Mouse (Mus musculus): ENCODE measurements around the gene Rab40b.

Rab40b gene

DNA sequence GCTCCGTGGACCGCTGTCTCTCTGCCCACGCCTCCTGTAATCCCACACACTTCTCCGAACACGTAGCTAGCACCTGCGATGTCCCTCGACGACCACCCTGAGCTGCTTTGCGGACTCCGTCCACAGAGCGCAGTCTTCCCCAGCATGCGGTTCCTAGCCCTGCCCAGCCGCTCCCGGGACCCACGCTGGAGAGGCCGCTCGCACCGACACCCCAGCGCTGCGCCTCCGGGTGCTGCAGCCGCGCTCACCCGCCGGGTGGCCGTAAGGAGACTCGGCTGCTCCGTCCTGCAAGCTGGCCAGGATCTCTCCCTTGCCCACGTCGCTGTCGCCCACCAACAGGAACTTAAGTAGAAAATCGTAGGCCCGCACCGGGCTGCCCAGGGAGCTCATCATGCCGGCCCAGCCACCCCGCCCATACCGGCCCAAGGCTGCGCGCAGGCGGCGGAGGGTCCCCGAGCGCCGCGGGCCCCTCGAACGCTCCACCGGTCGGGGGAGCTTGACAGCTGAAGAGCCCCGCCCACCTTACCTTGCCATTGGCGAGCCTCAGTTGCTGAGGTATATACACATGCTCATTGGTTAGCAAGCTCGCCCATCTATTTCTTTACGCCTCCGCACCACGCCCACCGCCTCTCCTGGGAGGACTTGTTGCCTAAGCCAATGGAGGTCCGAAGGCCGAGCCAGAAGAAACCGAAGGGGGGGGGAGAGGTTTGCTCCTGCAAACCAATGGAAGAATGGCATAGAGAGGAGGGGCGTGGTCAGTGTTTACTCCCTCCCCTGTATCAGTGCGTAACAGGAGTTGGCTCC, at the start of gene Rab40b:
TSS of gene Rab40b (minus strand) at position 502 of the 804 bp plus-strand sequence.
- peak; percentile 91 to 94 for DNase-seq (ENCODE audit: low spot score in 2 of 2)

DNA sequence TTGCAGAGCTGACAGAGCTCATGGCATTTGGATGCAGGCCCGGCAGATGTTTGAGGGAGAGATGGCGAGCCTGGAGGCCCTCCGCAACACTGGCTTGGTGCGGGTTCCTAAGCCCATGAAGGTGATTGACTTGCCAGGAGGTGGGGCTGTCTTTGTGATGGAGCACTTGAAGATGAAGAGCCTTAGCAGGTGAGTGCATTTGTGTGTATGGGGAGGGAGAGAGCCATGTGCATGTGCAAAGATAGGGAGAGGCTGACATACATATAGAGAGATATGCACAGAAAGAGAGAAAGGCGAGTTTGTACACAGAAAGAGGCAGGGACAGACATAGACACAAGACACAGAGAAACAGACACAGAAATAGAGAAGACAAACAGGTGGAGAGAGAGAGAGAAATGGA, 49.2 kb upstream of the Rab40b start:
- no peak for DNase-seq (ENCODE audit: low spot score in 2 of 2)

DNA sequence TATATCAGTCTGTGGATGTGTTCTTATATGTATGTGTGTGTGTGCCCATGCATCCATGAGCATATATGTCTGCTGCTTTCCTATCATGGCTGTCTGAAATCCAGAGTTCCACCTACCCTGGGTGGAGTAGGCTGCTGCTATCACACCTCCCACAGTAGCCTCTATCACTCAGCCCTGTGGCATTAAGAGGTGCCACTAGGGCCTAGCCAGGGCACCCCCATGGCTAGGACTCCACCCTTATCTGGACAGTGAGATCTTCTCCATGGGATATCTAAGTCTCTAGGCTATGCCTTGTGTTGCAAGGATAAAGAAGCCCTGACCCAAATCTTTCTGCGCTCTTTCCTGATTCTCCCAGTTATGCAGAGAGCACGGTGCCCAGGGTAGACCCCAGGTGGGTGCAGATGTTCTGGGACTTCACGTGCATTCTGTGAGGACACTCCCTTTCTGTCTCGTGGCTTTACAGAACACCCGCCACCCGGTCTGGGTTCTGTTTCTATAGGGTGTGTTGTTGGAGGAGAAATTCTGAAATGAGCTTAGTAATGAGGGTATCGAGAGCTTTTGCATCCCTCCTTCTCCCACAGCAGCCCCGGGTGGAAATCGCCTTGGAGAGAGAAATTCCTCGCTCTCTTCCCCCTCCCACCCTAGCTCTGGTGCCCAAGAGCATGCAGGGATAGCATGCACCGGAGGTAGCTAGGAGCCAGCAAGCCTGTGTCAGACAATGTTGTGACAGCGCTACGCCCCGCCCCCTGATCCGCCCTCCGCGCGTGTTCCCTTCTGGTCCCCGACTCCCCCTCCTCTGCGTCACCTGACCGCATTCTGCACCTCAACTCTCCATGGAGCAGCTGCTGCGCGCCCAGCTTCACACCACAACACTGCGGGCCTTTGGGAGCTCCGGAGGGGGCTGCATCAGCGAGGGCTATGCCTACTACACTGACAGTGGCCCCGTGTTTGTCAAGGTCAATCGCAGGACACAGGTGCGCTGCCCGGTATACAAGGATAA, 46.4 kb upstream of the Rab40b start, which contains the start of gene Fn3k:
TSS of gene Fn3k (plus strand) at position 758 of the 1,000 bp plus-strand sequence.
- peak; percentile 70 to 81 for DNase-seq (ENCODE audit: low spot score in 2 of 2)

DNA sequence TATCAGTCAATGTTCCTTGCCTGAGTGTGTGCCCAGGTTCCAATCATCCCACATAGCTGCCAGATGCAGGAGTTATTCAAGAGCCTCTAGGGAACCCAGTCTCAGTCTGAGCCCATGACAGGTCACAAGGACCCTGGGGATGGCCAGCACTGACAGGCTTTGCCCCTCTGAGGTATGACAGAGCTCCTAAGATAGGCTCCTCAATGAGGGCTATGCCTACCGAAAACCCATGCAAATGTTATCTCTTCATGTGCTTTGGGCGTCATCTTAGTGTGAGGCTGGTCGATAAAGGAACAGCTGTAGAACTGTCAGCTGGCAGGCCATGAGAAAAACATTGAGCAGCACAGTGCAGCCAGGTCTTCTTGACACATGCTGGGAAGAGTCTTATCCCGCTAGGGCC, 45.3 kb upstream of the Rab40b start:
- no peak for DNase-seq (ENCODE audit: low spot score in 2 of 2)

DNA sequence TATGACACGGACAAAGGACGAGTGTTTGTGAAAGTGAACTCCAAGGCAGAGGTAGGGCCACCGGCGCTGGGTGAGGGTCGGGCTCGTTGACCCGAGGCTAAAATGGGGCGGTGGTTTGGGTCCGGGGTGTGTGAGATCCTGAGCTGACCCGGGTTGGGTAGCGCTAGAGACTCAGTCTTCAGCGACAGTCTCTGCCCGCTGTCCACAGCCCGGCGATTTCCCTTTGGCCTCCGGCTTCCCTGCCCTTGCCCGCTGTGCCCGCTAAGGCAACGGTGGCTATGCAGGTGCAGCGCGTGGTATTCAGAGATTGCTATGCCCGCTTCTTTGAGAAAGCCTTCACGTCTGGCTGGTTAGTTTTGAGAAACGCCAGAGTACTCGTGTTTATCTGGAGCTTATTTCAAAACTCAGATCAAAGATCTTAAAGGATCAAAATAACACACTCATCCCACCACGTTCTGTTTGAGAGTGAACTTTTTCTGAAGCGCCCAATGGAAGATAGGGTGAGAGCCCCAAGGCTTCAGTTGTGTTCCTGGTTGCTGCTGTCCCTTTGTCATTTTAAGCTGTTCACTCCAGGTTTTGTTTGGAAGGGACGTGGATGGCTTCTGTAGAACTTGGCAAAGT, 33.6 kb upstream of the Rab40b start:
- no peak for DNase-seq (ENCODE audit: low spot score in 2 of 2)

GRCm38 (mm10) chr11:121420830-121421552, 32.9 kb upstream of the Rab40b start, which contains the start of gene Fn3krp:
TSS of gene Fn3krp (plus strand) at chr11:121421401.
- peak; percentile 97 to 100 for DNase-seq (ENCODE audit: low spot score in 2 of 2)

DNA sequence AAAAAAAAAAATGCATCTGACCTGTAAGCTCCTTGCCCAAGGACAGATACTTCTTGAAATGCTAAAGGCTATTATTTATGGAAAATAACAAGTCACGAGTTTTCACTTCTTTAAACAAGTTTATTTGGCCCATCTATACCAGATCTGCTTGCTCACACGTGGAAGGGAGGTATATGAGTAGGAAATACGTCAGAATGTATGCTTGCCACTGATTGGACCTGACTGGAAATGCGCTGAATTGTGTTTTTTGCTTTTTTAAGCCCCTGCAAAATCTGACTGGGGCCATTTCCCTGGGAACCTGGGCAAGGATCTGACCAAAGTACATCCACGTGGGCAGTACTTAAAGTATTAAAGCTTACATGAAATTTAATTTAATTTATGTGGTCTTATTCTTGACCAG, 32.3 kb upstream of the Rab40b start:
- DNase-seq (ENCODE audit: low spot score in 2 of 2), result no peak

GRCm38 (mm10) chr11:121418932-121419331, 30.9 kb upstream of the Rab40b start:
- no peak for DNase-seq (ENCODE audit: low spot score in 2 of 2)

DNA sequence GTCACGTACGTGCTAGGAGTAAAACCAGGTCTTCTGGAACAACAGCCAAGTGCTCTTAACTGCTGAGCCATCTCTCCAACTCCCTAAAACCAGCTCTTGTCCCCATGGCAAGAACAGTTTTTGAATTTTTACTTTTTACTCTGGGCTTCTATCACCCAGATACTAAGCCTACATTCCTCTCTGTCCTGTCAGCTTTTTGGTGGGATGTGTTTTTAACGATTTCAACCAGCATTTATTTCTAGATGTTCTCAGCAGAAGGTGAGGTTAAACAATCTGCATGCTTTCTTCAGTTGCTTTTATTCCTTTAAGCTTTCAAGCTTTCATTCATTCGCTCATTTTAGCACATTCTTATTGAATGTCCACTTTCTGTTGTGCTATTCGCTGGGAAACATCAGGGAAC, 29.9 kb upstream of the Rab40b start:
- DNase-seq (ENCODE audit: low spot score in 2 of 2), result no peak

GRCm38 (mm10) chr11:121415351-121415750, 27.3 kb upstream of the Rab40b start:
- DNase-seq (ENCODE audit: low spot score in 2 of 2), result no peak

DNA sequence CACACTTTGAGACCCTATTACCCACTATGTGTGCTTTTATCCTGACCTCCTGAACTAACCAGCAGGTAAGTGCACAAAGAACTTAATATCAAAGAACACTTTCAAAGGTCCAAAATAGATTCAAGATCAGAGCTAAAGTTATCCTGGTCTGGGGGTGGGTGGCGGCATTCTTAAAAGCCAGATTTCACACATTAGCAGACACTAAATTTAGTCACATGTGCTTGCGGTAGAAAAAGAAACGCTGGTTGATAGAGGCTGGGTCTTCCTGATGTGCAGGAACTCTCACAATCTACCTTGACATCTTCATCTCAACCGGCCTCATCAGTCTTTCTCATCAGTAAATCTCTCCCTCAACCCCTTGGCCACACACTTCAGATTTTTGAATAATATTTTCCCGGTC, 26.7 kb upstream of the Rab40b start:
- no peak for DNase-seq (ENCODE audit: low spot score in 2 of 2)

GRCm38 (mm10) chr11:121407366-121408155, 19.5 kb upstream of the Rab40b start:
- DNase-seq (ENCODE audit: low spot score in 2 of 2), result no peak

GRCm38 (mm10) chr11:121392405-121392804, 4.4 kb upstream of the Rab40b start:
- no peak for DNase-seq (ENCODE audit: low spot score in 2 of 2)

GRCm38 (mm10) chr11:121390793-121391192, 2.7 kb upstream of the Rab40b start:
- DNase-seq (ENCODE audit: low spot score in 2 of 2), result no peak

DNA sequence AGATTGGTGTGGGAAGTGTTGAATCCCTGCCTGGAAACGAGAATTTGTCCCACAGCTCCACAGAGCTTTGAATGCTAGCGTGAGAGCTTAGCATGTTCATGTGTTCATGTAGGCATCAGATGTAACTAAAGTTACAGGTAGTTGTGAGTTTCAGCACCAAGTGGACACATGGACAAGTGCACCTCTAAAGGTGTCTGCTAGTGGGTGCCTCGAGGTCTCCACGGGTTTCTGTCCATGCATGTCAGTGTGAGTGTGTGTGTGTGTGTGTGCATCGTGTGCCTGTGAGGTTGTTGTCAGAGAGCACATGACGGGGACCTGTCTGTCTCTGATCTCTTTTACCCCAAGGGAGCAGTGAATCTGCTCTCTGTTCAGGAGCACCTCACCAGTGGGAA, 499 bp upstream of the Rab40b start:
- DNase-seq (ENCODE audit: low spot score in 2 of 2), result no peak

GRCm38 (mm10) chr11:121380294-121380693, 7.8 kb downstream of the Rab40b start:
- no peak for DNase-seq (ENCODE audit: low spot score in 2 of 2)

- no peak for DNase-seq (ENCODE audit: low spot score in 2 of 2)
These were observed 9.4 kb downstream of the Rab40b start for GRCm38 (mm10) chr11:121378644-121379043.

DNA sequence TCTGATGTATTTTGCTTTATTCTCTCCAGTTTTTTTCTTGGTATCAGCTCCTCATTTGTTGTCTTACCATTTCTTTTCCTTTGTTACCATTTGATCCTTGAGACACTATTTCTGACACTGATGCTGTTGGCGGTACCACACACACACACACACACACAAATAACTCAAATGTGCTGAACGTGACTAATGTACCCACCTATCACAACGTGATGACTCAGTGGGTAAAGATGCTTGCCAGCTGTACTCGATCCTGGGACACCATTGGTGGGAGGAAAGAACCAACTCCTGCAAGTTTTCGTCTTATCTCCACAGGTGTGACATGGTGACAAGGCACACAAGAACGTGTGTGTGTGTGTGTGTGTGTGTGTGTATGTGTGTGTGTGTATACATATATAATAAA, 14.7 kb downstream of the Rab40b start:
- no peak for DNase-seq (ENCODE audit: low spot score in 2 of 2)

DNA sequence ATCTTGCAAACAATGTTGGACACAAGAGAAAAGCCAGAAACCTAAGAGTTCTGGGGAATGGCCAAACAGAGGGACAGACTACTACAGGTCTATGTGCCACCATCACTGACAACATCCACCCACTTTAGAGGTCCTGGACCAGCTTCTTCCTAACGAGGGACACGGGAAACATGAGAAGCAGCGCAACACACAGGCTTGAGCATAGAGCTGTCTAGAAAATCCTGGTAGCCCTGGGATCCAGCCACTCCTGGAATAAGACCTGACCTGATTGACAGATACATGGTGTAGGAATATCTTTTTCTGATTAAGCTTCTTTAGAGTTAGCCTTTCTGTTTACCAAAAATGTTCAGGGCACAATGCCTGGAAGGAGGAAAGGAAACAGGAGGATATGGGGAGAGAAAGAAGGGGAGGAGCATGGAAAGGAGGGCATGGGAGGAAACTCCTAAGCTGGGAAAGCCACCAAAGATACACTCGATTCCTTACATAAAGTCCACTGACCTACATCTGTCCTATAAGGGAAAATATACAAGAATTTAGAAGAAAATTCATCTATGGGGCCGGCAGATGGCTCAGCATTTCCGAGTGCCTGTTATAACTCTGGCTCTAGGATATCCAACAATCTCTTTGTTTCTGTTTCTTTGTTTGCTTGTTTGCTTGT, 17.6 kb downstream of the Rab40b start:
- no peak for DNase-seq (ENCODE audit: low spot score in 2 of 2)

DNA sequence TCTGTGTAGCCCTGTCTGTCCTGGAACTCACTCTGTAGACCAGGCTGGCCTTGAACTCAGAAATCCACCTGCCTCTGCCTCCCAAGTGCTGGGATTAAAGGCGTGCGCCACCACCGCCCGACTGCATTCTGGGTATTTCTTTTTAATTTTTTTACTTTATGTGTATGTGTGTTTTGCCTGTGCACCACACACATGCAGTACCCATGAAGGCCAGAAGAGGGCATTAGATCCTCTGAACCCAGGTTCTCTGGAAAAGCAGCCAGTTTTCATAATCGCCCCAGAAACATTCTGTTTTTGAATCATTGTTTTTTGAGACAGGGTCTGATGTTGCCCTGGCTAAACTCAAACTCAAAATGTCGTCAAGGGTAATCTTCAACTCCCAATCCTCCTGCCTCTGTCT, 18.4 kb downstream of the Rab40b start:
- no peak for DNase-seq (ENCODE audit: low spot score in 2 of 2)

All from urinary bladder, postnatal 4 days (tissue).